Mouse (Mus musculus) spleen, adult 2 months (tissue): ENCODE results near the gene D17Wsu92e.

Experiments
- CTCF ChIP-seq: fragments of 200-500 bp; IDR thresholded peaks from 2 replicates; pipeline ENCODE4 v1.5.1; 2011; ENCODE audit warnings: mild to moderate bottlenecking, inconsistent platforms; ENCODE audit not compliant: insufficient read depth, insufficient read length, insufficient replicate concordance; ENCODE audit errors: extremely low read depth
- POLR2A ChIP-seq: fragments of 200-500 bp; IDR thresholded peaks from 2 replicates; pipeline ENCODE4 v1.6.1; 2011; ENCODE audit warnings: low read depth, low read length, inconsistent platforms

- no peak for TF ChIP-seq POLR2A
- no peak for TF ChIP-seq CTCF
Observed at GRCm38 (mm10) chr17:27750451-27750942, 70.0 kb downstream of the D17Wsu92e start.
